Mouse (Mus musculus) hindbrain, embryonic 11.5 days (tissue): ENCODE data around the gene Copa. TPM values are rescaled to one million over a fixed set of nuclear protein-coding genes. Genes with fewer than 3 reads are reported as not detected.
A peak's percentile ranks its signal among the peaks of the same experiment; 100 is the strongest.

Source experiments
- ATAC-seq: fragments of 200-750 bp; cut with Nextera tagmentation; 2 replicates; pipeline ENCODE4 v1.8.0; 2017; ENCODE audit warnings: mild to moderate bottlenecking, moderate TSS enrichment, moderate library complexity; ENCODE audit not compliant: low FRiP score
- DNase-seq: peaks from one replicate; pipeline ENCODE4 v3.0.0-alpha.2; 2015; ENCODE audit warnings: low spot score
- H3K27ac ChIP-seq: fragments of 300-500 bp; sonication (generic); 2 replicates; pipeline ENCODE4 v1.5.1; 2014; ENCODE audit warnings: mild to moderate bottlenecking, low read depth, low read length
- H3K27me3 ChIP-seq: fragments of 300-500 bp; sonication (generic); 2 replicates; pipeline ENCODE4 v1.6.1; 2014; ENCODE audit warnings: mild to moderate bottlenecking, low read length, moderate library complexity, mixed read lengths; ENCODE audit not compliant: control insufficient read depth, insufficient read depth
- H3K36me3 ChIP-seq: fragments of 300-500 bp; sonication (generic); 2 replicates; pipeline ENCODE4 v1.6.1; 2014; ENCODE audit warnings: mild to moderate bottlenecking, low read length, moderate library complexity, mixed read lengths; ENCODE audit not compliant: control insufficient read depth, insufficient read depth
- H3K4me1 ChIP-seq: fragments of 300-500 bp; sonication (generic); replicated peaks from 2 replicates; pipeline ENCODE4 v1.6.1; 2014; ENCODE audit warnings: low read length, mixed read lengths; ENCODE audit not compliant: control insufficient read depth, insufficient read depth
- H3K4me2 ChIP-seq: fragments of 300-500 bp; sonication (generic); replicated peaks from 2 replicates; pipeline ENCODE4 v1.6.1; 2014; ENCODE audit warnings: mild to moderate bottlenecking, low read depth, low read length
- H3K4me3 ChIP-seq: fragments of 300-500 bp; sonication (generic); 2 replicates; pipeline ENCODE4 v1.5.1; 2014; ENCODE audit warnings: low read depth, low read length
- H3K9ac ChIP-seq: fragments of 300-500 bp; sonication (generic); 2 replicates; pipeline ENCODE4 v1.6.1; 2014; ENCODE audit warnings: low read depth, low read length
- H3K9me3 ChIP-seq: fragments of 300-500 bp; sonication (generic); 2 replicates; pipeline ENCODE4 v1.6.1; 2016; ENCODE audit warnings: low read length; ENCODE audit not compliant: control insufficient read depth
- WGBS: fragments of 180-500 bp; shearing (Covaris S2); extraction: QIAGEN DNeasy Blood & Tissue Kit; methylation state at CpG from one replicate; pipeline ENCODE4 v1.1.7; 2014; 5-methylcytosine and 5-hydroxymethylcytosine counted together
- polyA plus RNA-seq: library from polyadenylated mRNA; unstranded; fragments of >200 nt; fragmentation: Nextera tagmentation; extraction: Ambion mirVana; gene quantifications from 2 replicates; pipeline ENCODE4 v1.2.1, GENCODE M21; 2014

Gene Copa
- polyA plus RNA-seq, 1 experiment from 2014 or later = 154 TPM

- no peak for ATAC-seq
- H3K9ac ChIP-seq = no peak overlapping the region
- H3K27me3 ChIP-seq = no peaks in the 10 kb centered on the region
- no peak overlapping the region for H3K4me2 ChIP-seq
- 79% methylated on average over 1 of the region's 1 CpGs for WGBS
- no peaks in the 10 kb centered on the region; the same call in 1 of the 2 replicates for H3K36me3 ChIP-seq
- no peaks in the 10 kb centered on the region for H3K9me3 ChIP-seq
- H3K4me1 ChIP-seq = no peaks in the 10 kb centered on the region
- no peak for DNase-seq
- no peak overlapping the region for H3K27ac ChIP-seq
- no peak overlapping the region for H3K4me3 ChIP-seq
Measured at GRCm38 (mm10) chr1:172140825-172141224, 58.5 kb downstream of the Copa start.

- no peak for ATAC-seq
- H3K27me3 ChIP-seq = no peaks in the 10 kb centered on the region
- no peak overlapping the region for H3K9ac ChIP-seq
- H3K4me1 ChIP-seq = no peaks in the 10 kb centered on the region
- H3K9me3 ChIP-seq = no peaks in the 10 kb centered on the region
- H3K4me3 ChIP-seq = no peak overlapping the region
- 77% methylated on average over 3 of the region's 3 CpGs for WGBS
- no peaks in the 10 kb centered on the region for H3K36me3 ChIP-seq
- no peak overlapping the region for H3K4me2 ChIP-seq
- H3K27ac ChIP-seq = no peak overlapping the region
- no peak for DNase-seq
Measured at GRCm38 (mm10) chr1:172141529-172141928, 59.2 kb downstream of the Copa start.

- Histone ChIP-seq H3K27me3 (no peaks in the 10 kb centered on the region), H3K9ac (no peak overlapping the region), H3K4me2 (no peak overlapping the region), H3K4me3 (no peak overlapping the region), H3K4me1 (no peaks in the 10 kb centered on the region), H3K36me3 (no peaks in the 10 kb centered on the region), H3K27ac (no peak overlapping the region), H3K9me3 (no peaks in the 10 kb centered on the region)
- ATAC-seq (no peak), DNase-seq (peak; percentile 69)
- 30% methylated on average over 1 of the region's 1 CpGs for WGBS
Measured at GRCm38 (mm10) chr1:172143570-172143969, 61.2 kb downstream of the Copa start.

- H3K4me2 ChIP-seq = peak within 1 kb of the TSS; percentile 64
- DNase-seq = peak; percentile 97
- H3K4me3 ChIP-seq = peak within 1 kb of the TSS; percentile 93
- WGBS = under 1% methylated on average over 41 of the region's 42 CpGs
- H3K36me3 ChIP-seq = no peaks in the 10 kb centered on the region
- ATAC-seq = peak; percentile 99
- H3K4me1 ChIP-seq = peaks cover 3% of the 10 kb centered on the region; the same call in 1 of the 2 replicates
- H3K9me3 ChIP-seq = no peaks in the 10 kb centered on the region
- H3K27ac ChIP-seq = peak within 1 kb of the TSS; percentile 95
- no peaks in the 10 kb centered on the region for H3K27me3 ChIP-seq
- peak within 1 kb of the TSS; percentile 98 for H3K9ac ChIP-seq
Measured at GRCm38 (mm10) chr1:172147835-172148278, 65.5 kb downstream of the Copa start, which contains the start of gene Dcaf8. Gene Dcaf8, plus strand, starts transcription at chr1:172148084.

- WGBS = under 1% methylated on average over 40 of the region's 40 CpGs
- Histone ChIP-seq H3K9me3 (no peaks in the 10 kb centered on the region), H3K36me3 (no peaks in the 10 kb centered on the region), H3K9ac (peak overlapping the region; percentile 98), H3K4me3 (peak overlapping the region; percentile 93), H3K4me1 (peaks cover 3% of the 10 kb centered on the region; the same call in 1 of the 2 replicates), H3K27ac (peak overlapping the region; percentile 95), H3K4me2 (peak overlapping the region; percentile 64), H3K27me3 (no peaks in the 10 kb centered on the region)
- peak; percentile 73 for DNase-seq
- peak; percentile 80 for ATAC-seq
Measured at GRCm38 (mm10) chr1:172148279-172148954, 66.1 kb downstream of the Copa start.

- no peaks in the 10 kb centered on the region for H3K27me3 ChIP-seq
- ATAC-seq (no peak), DNase-seq (peak; percentile 12)
- H3K4me3 ChIP-seq = peak overlapping the region; percentile 93
- H3K9ac ChIP-seq = peak overlapping the region; percentile 98
- peak overlapping the region; percentile 64 for H3K4me2 ChIP-seq
- H3K4me1 ChIP-seq = peaks cover 3% of the 10 kb centered on the region; the same call in 1 of the 2 replicates
- 25% methylated on average over 19 of the region's 19 CpGs for WGBS
- H3K9me3 ChIP-seq = no peaks in the 10 kb centered on the region
- H3K27ac ChIP-seq = peak overlapping the region; percentile 95; the same call in 1 of the 2 replicates
- no peaks in the 10 kb centered on the region for H3K36me3 ChIP-seq
Measured at GRCm38 (mm10) chr1:172148955-172149815, 66.9 kb downstream of the Copa start.

GRCm38 (mm10) chr1:172154536-172154935 lies 72.2 kb downstream of the Copa start:
- 94% methylated on average over 3 of the region's 3 CpGs for WGBS
- H3K36me3 ChIP-seq = no peaks in the 10 kb centered on the region
- no peaks in the 10 kb centered on the region for H3K27me3 ChIP-seq
- H3K4me3 ChIP-seq = no peak overlapping the region
- H3K27ac ChIP-seq = no peak overlapping the region
- no peaks in the 10 kb centered on the region for H3K4me1 ChIP-seq
- H3K9ac ChIP-seq = no peak overlapping the region
- ATAC-seq (no peak), DNase-seq (no peak)
- no peak overlapping the region for H3K4me2 ChIP-seq
- no peaks in the 10 kb centered on the region for H3K9me3 ChIP-seq

GRCm38 (mm10) chr1:172155518-172155917 lies 73.2 kb downstream of the Copa start:
- ATAC-seq = no peak
- H3K9me3 ChIP-seq = no peaks in the 10 kb centered on the region
- H3K4me1 ChIP-seq = no peaks in the 10 kb centered on the region
- H3K4me3 ChIP-seq = no peak overlapping the region
- H3K27me3 ChIP-seq = no peaks in the 10 kb centered on the region
- H3K36me3 ChIP-seq = no peaks in the 10 kb centered on the region
- no peak for DNase-seq
- 98% methylated on average over 3 of the region's 3 CpGs for WGBS
- no peak overlapping the region for H3K27ac ChIP-seq
- H3K9ac ChIP-seq = no peak overlapping the region
- no peak overlapping the region for H3K4me2 ChIP-seq
